In genomic region chr7:73435685-73436084, GRCm38 (mm10) we compare ENCODE assay signal across 8 mouse cellular contexts.
A peak's percentile ranks its signal among the peaks of the same experiment; 100 is the strongest.
DNase-seq lines count a peak whose midpoint lies in the region; ATAC-seq and TF ChIP-seq lines count a peak whose summit lies in the region.

No protein-coding gene starts in this region.

- no peak overlapping the region for H3K9ac ChIP-seq in liver, adult 2 months (ENCODE audit: low read depth, low read length)
- no peak overlapping the region for H3K9ac ChIP-seq in liver, embryonic 12.5 days
- H3K9ac ChIP-seq in liver, postnatal 0 days (replicated peaks): no peak overlapping the region

- no peaks in the 10 kb centered on the region for H3K9me3 ChIP-seq in liver, embryonic 12.5 days (replicated peaks)
- H3K9me3 ChIP-seq in G1E (replicated peaks): no peaks in the 10 kb centered on the region
- H3K9me3 ChIP-seq in liver, postnatal 0 days (ENCODE audit: low read length): no peaks in the 10 kb centered on the region

- peak; percentile 21 to 34 for DNase-seq in adrenal gland, postnatal 36 days
- DNase-seq in adrenal gland, adult 18-20 months (ENCODE audit: low spot score in 2 of 2): no peak
- no peak for DNase-seq in liver, adult 2 months (ENCODE audit: extremely low read depth, low read depth, low spot score)
- no peak for DNase-seq in G1E (ENCODE audit: low spot score)
- DNase-seq in liver, postnatal 0 days: no peak
- no peak for DNase-seq in T-cell, adult 2 months (ENCODE audit: low spot score)
- no peak for DNase-seq in left cerebral cortex, adult 8-10 months (ENCODE audit: low spot score in 2 of 2)

- H3K4me2 ChIP-seq in liver, embryonic 12.5 days: no peak overlapping the region
- H3K4me2 ChIP-seq in liver, postnatal 0 days (ENCODE audit: low read depth, low read length): no peak overlapping the region

- H3K27ac ChIP-seq in liver, adult 2 months (replicated peaks; ENCODE audit: insufficient read depth, low read depth, low read length): no peak overlapping the region
- H3K27ac ChIP-seq in liver, embryonic 12.5 days: no peak overlapping the region
- H3K27ac ChIP-seq in liver, postnatal 0 days (ENCODE audit: low read depth): no peak overlapping the region

- peaks cover 48% of the 10 kb centered on the region for H3K36me3 ChIP-seq in liver, adult 2 months (ENCODE audit: control insufficient read depth, insufficient read depth, low read length)
- peaks cover 90% of the 10 kb centered on the region for H3K36me3 ChIP-seq in liver, embryonic 12.5 days
- H3K36me3 ChIP-seq in G1E (replicated peaks): peaks cover 87% of the 10 kb centered on the region
- H3K36me3 ChIP-seq in liver, postnatal 0 days (replicated peaks; ENCODE audit: insufficient read depth, low read length): peaks cover 79% of the 10 kb centered on the region

- TF ChIP-seq POLR2A in liver, adult 2 months (IDR thresholded peaks at IDR 0.05; ENCODE audit: extremely low read depth, insufficient read depth, low read length): no peak

- no peaks in the 10 kb centered on the region; the same call in 1 of the 2 replicates for H3K79me2 ChIP-seq in liver, adult 2 months (ENCODE audit: control insufficient read depth, insufficient read depth, low read length)

- no peak for ATAC-seq in liver, embryonic 12.5 days
- ATAC-seq in G1E (ENCODE audit: extremely low read depth, insufficient number of reproducible peaks, low FRiP score, poor library complexity, severe bottlenecking): no peak
- ATAC-seq in liver, postnatal 0 days: no peak

- H3K27me3 ChIP-seq in liver, adult 2 months (ENCODE audit: control insufficient read depth, insufficient read depth, low read length): no peaks in the 10 kb centered on the region
- no peaks in the 10 kb centered on the region for H3K27me3 ChIP-seq in liver, embryonic 12.5 days (replicated peaks)
- no peaks in the 10 kb centered on the region for H3K27me3 ChIP-seq in G1E (ENCODE audit: insufficient read depth, low read length)
- H3K27me3 ChIP-seq in liver, postnatal 0 days (ENCODE audit: insufficient read depth, low read length): no peaks in the 10 kb centered on the region

- TF ChIP-seq CTCF in liver, adult 2 months (IDR thresholded peaks at IDR 0.05; ENCODE audit: low read depth, low read length): peak; percentile 62
- TF ChIP-seq CTCF in G1E (IDR thresholded peaks at IDR 0.05; ENCODE audit: low read depth, low read length): peak; percentile 54
- peak; percentile 48 for TF ChIP-seq CTCF in liver, postnatal 0 days (IDR thresholded peaks at IDR 0.05; ENCODE audit: low read depth)

- TF ChIP-seq EP300 in liver, postnatal 0 days (IDR thresholded peaks at IDR 0.05; ENCODE audit: low read depth): no peak

- H3K4me3 ChIP-seq in liver, adult 2 months (ENCODE audit: insufficient read depth, low read depth, low read length): no peak overlapping the region
- H3K4me3 ChIP-seq in liver, embryonic 12.5 days: no peak overlapping the region
- H3K4me3 ChIP-seq in G1E (ENCODE audit: low read depth, low read length): no peak overlapping the region
- H3K4me3 ChIP-seq in liver, postnatal 0 days (ENCODE audit: low read depth, low read length): no peak overlapping the region

- H3K4me1 ChIP-seq in liver, adult 2 months (ENCODE audit: control insufficient read depth, insufficient read depth, low read length): peaks cover 9% of the 10 kb centered on the region; the same call in 1 of the 2 replicates
- H3K4me1 ChIP-seq in liver, embryonic 12.5 days: no peaks in the 10 kb centered on the region
- H3K4me1 ChIP-seq in G1E (ENCODE audit: insufficient read depth, low read depth, low read length): no peaks in the 10 kb centered on the region
- H3K4me1 ChIP-seq in liver, postnatal 0 days (ENCODE audit: insufficient read depth): no peaks in the 10 kb centered on the region

- WGBS in liver, adult 2 months: 82% methylated on average over 12 of the region's 12 CpGs
- WGBS in liver, embryonic 12.5 days (ENCODE audit: insufficient replicate concordance): 73% methylated on average over 12 of the region's 12 CpGs
- WGBS in liver, postnatal 0 days (ENCODE audit: insufficient replicate concordance): 83% methylated on average over 12 of the region's 12 CpGs

Comparison
In these comparisons a context has a peak if more than half of its experiments do, and no peak if none do; other contexts are left out.
1. DNase-seq: peak in adrenal gland, postnatal 36 days (2 of 2); none in adrenal gland, adult 18-20 months (0 of 2), liver, adult 2 months (single experiment), G1E (single experiment), liver, postnatal 0 days (single experiment), T-cell, adult 2 months (single experiment) and left cerebral cortex, adult 8-10 months (0 of 2).
2. Peak in every context shown above with its lines, with median percentiles within 50 percentile points of each other: CTCF ChIP-seq.